Mouse (Mus musculus): ENCODE data around the gene Cers2.

The Cers2 gene

GRCm38 (mm10) chr3:95290156-95290555 lies 24.4 kb upstream of the Cers2 start:
- no peak for DNase-seq

- DNase-seq: no peak
Measured at GRCm38 (mm10) chr3:95291041-95291440, 23.6 kb upstream of the Cers2 start.

GRCm38 (mm10) chr3:95292899-95293298 lies 21.7 kb upstream of the Cers2 start:
- DNase-seq: no peak

GRCm38 (mm10) chr3:95293537-95293936 lies 21.1 kb upstream of the Cers2 start:
- no peak for DNase-seq

- no peak for DNase-seq
Measured at GRCm38 (mm10) chr3:95294316-95294715, 20.3 kb upstream of the Cers2 start.

GRCm38 (mm10) chr3:95294718-95295117 lies 19.9 kb upstream of the Cers2 start:
- no peak for DNase-seq

- no peak for DNase-seq
Measured at GRCm38 (mm10) chr3:95295321-95296102, 19.1 kb upstream of the Cers2 start.

GRCm38 (mm10) chr3:95296103-95296469 lies 18.5 kb upstream of the Cers2 start:
- no peak for DNase-seq

- no peak for DNase-seq
Measured at GRCm38 (mm10) chr3:95298018-95298417, 16.6 kb upstream of the Cers2 start.

GRCm38 (mm10) chr3:95301204-95301796 lies 13.3 kb upstream of the Cers2 start:
- no peak for DNase-seq

GRCm38 (mm10) chr3:95306244-95306643 lies 8.3 kb upstream of the Cers2 start:
- DNase-seq: no peak

- no peak for DNase-seq
Measured at GRCm38 (mm10) chr3:95307100-95307499, 7.5 kb upstream of the Cers2 start, which contains the start of gene Anxa9. Gene Anxa9 (minus strand): TSS chr3:95307176.

GRCm38 (mm10) chr3:95310496-95310895 lies 4.1 kb upstream of the Cers2 start:
- no peak for DNase-seq

GRCm38 (mm10) chr3:95310968-95311882 lies 3.4 kb upstream of the Cers2 start:
- peak; percentile 87 for DNase-seq

GRCm38 (mm10) chr3:95312623-95313022 lies 2.0 kb upstream of the Cers2 start:
- DNase-seq: no peak

GRCm38 (mm10) chr3:95313476-95313875 lies 1.1 kb upstream of the Cers2 start:
- no peak for DNase-seq

- DNase-seq: no peak
Measured at GRCm38 (mm10) chr3:95314075-95314474, 516 bp upstream of the Cers2 start.

- DNase-seq: no peak
Measured at GRCm38 (mm10) chr3:95315094-95315843, 678 bp downstream of the Cers2 start.

- no peak for DNase-seq
Measured at GRCm38 (mm10) chr3:95315844-95316550, 1.4 kb downstream of the Cers2 start.

GRCm38 (mm10) chr3:95317414-95318080 lies 3.0 kb downstream of the Cers2 start:
- DNase-seq: peak; percentile 57

GRCm38 (mm10) chr3:95318548-95318947 lies 4.0 kb downstream of the Cers2 start:
- DNase-seq: no peak
